Mouse (Mus musculus): ENCODE results near the gene Pik3r6. TPM values are rescaled to one million over a fixed set of nuclear protein-coding genes. Genes with fewer than 3 reads are reported as not detected.

Pik3r6 gene
- polyA plus RNA-seq, 1 experiment: 0.05 TPM

- Histone ChIP-seq H3K4me2 (ENCODE audit: low read depth) (no peak overlapping the region), H3ac (ENCODE audit: control insufficient read depth, insufficient read length) (no peak overlapping the region), H3K4me3 (no peak overlapping the region), H3K27me3 (ENCODE audit: control insufficient read depth, insufficient read depth, insufficient read length) (peaks cover 54% of the 10 kb centered on the region), H3K79me2 (ENCODE audit: control insufficient read depth, insufficient read depth) (no peaks in the 10 kb centered on the region), H3K36me3 (ENCODE audit: control insufficient read depth, insufficient read depth) (no peaks in the 10 kb centered on the region)
- no peak for TF ChIP-seq MAX (IDR thresholded peaks at IDR 0.05; ENCODE audit: low read depth)
- TF ChIP-seq TCF3 (IDR thresholded peaks at IDR 0.05; ENCODE audit: insufficient read length, low read depth): no peak
- no peak for TF ChIP-seq MYOD1 (IDR thresholded peaks at IDR 0.05; ENCODE audit: control insufficient read depth in 1 of 3, insufficient read length in 2 of 3, low read depth in 2 of 3)
- no peak for TF ChIP-seq USF1 (IDR thresholded peaks at IDR 0.05; ENCODE audit: low read depth)
- no peak for TF ChIP-seq REST (IDR thresholded peaks at IDR 0.05; ENCODE audit: insufficient read depth, insufficient read length)
- no peak for TF ChIP-seq CEBPB (IDR thresholded peaks at IDR 0.05; ENCODE audit: insufficient read depth, poor library complexity, severe bottlenecking)
- no peak for TF ChIP-seq POLR2AphosphoS2 (IDR thresholded peaks at IDR 0.05; ENCODE audit: insufficient read length, low read depth)
- TF ChIP-seq SRF (IDR thresholded peaks at IDR 0.05; ENCODE audit: control insufficient read depth, insufficient read length, low read depth): no peak
- TF ChIP-seq POLR2A (IDR thresholded peaks at IDR 0.05; ENCODE audit: insufficient read length, low read depth): no peak
- TF ChIP-seq E2F4 (IDR thresholded peaks at IDR 0.05; ENCODE audit: insufficient read depth): no peak
- TF ChIP-seq TCF12 (IDR thresholded peaks at IDR 0.05; ENCODE audit: insufficient read depth, poor library complexity, severe bottlenecking): no peak
- TF ChIP-seq MYOG (IDR thresholded peaks at IDR 0.05; ENCODE audit: control insufficient read depth in 1 of 3, insufficient read depth in 1 of 3, insufficient read length in 2 of 3, low read depth in 2 of 3): no peak
Observed at GRCm38 (mm10) chr11:68561957-68562950, 59.4 kb downstream of the Pik3r6 start.

GRCm38 (mm10) chr11:68564356-68565031 lies 61.7 kb downstream of the Pik3r6 start:
- Histone ChIP-seq H3K79me2 (ENCODE audit: control insufficient read depth, insufficient read depth) (no peaks in the 10 kb centered on the region), H3ac (ENCODE audit: control insufficient read depth, insufficient read length) (no peak overlapping the region), H3K4me3 (no peak overlapping the region), H3K27me3 (ENCODE audit: control insufficient read depth, insufficient read depth, insufficient read length) (peaks cover 53% of the 10 kb centered on the region), H3K4me2 (ENCODE audit: low read depth) (no peak overlapping the region), H3K36me3 (ENCODE audit: control insufficient read depth, insufficient read depth) (no peaks in the 10 kb centered on the region)
- TF ChIP-seq TCF3 (IDR thresholded peaks at IDR 0.05; ENCODE audit: insufficient read length, low read depth): no peak
- no peak for TF ChIP-seq REST (IDR thresholded peaks at IDR 0.05; ENCODE audit: insufficient read depth, insufficient read length)
- TF ChIP-seq MYOG (IDR thresholded peaks at IDR 0.05; ENCODE audit: control insufficient read depth in 1 of 3, insufficient read depth in 1 of 3, insufficient read length in 2 of 3, low read depth in 2 of 3): no peak
- no peak for TF ChIP-seq E2F4 (IDR thresholded peaks at IDR 0.05; ENCODE audit: insufficient read depth)
- TF ChIP-seq POLR2A (IDR thresholded peaks at IDR 0.05; ENCODE audit: insufficient read length, low read depth): no peak
- TF ChIP-seq SRF (IDR thresholded peaks at IDR 0.05; ENCODE audit: control insufficient read depth, insufficient read length, low read depth): no peak
- TF ChIP-seq TCF12 (IDR thresholded peaks at IDR 0.05; ENCODE audit: insufficient read depth, poor library complexity, severe bottlenecking): no peak
- TF ChIP-seq USF1 (IDR thresholded peaks at IDR 0.05; ENCODE audit: low read depth): no peak
- no peak for TF ChIP-seq POLR2AphosphoS2 (IDR thresholded peaks at IDR 0.05; ENCODE audit: insufficient read length, low read depth)
- no peak for TF ChIP-seq MAX (IDR thresholded peaks at IDR 0.05; ENCODE audit: low read depth)
- no peak for TF ChIP-seq MYOD1 (IDR thresholded peaks at IDR 0.05; ENCODE audit: control insufficient read depth in 1 of 3, insufficient read length in 2 of 3, low read depth in 2 of 3)
- no peak for TF ChIP-seq CEBPB (IDR thresholded peaks at IDR 0.05; ENCODE audit: insufficient read depth, poor library complexity, severe bottlenecking)

GRCm38 (mm10) chr11:68565032-68565429 lies 62.2 kb downstream of the Pik3r6 start:
- Histone ChIP-seq H3K79me2 (ENCODE audit: control insufficient read depth, insufficient read depth) (no peaks in the 10 kb centered on the region), H3K4me3 (no peak overlapping the region), H3K36me3 (ENCODE audit: control insufficient read depth, insufficient read depth) (no peaks in the 10 kb centered on the region), H3K27me3 (ENCODE audit: control insufficient read depth, insufficient read depth, insufficient read length) (peaks cover 53% of the 10 kb centered on the region), H3ac (ENCODE audit: control insufficient read depth, insufficient read length) (no peak overlapping the region), H3K4me2 (ENCODE audit: low read depth) (no peak overlapping the region)
- no peak for TF ChIP-seq TCF12 (IDR thresholded peaks at IDR 0.05; ENCODE audit: insufficient read depth, poor library complexity, severe bottlenecking)
- no peak for TF ChIP-seq MYOG (IDR thresholded peaks at IDR 0.05; ENCODE audit: control insufficient read depth in 1 of 3, insufficient read depth in 1 of 3, insufficient read length in 2 of 3, low read depth in 2 of 3)

- Histone ChIP-seq H3K4me3 (no peak overlapping the region), H3ac (ENCODE audit: control insufficient read depth, insufficient read length) (no peak overlapping the region), H3K27me3 (ENCODE audit: control insufficient read depth, insufficient read depth, insufficient read length) (peaks cover 38% of the 10 kb centered on the region), H3K79me2 (ENCODE audit: control insufficient read depth, insufficient read depth) (no peaks in the 10 kb centered on the region), H3K36me3 (ENCODE audit: control insufficient read depth, insufficient read depth) (no peaks in the 10 kb centered on the region), H3K4me2 (ENCODE audit: low read depth) (peak overlapping the region; percentile 51)
- TF ChIP-seq TCF3 (IDR thresholded peaks at IDR 0.05; ENCODE audit: insufficient read length, low read depth) (no peak), POLR2A (IDR thresholded peaks at IDR 0.05; ENCODE audit: insufficient read length, low read depth) (no peak), MAX (IDR thresholded peaks at IDR 0.05; ENCODE audit: low read depth) (no peak), MYOG (IDR thresholded peaks at IDR 0.05; ENCODE audit: control insufficient read depth in 1 of 3, insufficient read depth in 1 of 3, insufficient read length in 2 of 3, low read depth in 2 of 3) (no peak), USF1 (IDR thresholded peaks at IDR 0.05; ENCODE audit: low read depth) (no peak), E2F4 (IDR thresholded peaks at IDR 0.05; ENCODE audit: insufficient read depth) (no peak), POLR2AphosphoS2 (IDR thresholded peaks at IDR 0.05; ENCODE audit: insufficient read length, low read depth) (no peak), REST (IDR thresholded peaks at IDR 0.05; ENCODE audit: insufficient read depth, insufficient read length) (no peak), TCF12 (IDR thresholded peaks at IDR 0.05; ENCODE audit: insufficient read depth, poor library complexity, severe bottlenecking) (no peak), MYOD1 (IDR thresholded peaks at IDR 0.05; ENCODE audit: control insufficient read depth in 1 of 3, insufficient read length in 2 of 3, low read depth in 2 of 3) (no peak), SRF (IDR thresholded peaks at IDR 0.05; ENCODE audit: control insufficient read depth, insufficient read length, low read depth) (no peak), CEBPB (IDR thresholded peaks at IDR 0.05; ENCODE audit: insufficient read depth, poor library complexity, severe bottlenecking) (no peak)
Observed at GRCm38 (mm10) chr11:68566447-68567059, 63.7 kb downstream of the Pik3r6 start.
